Mouse (Mus musculus): ENCODE measurements at regions not wholly inside any gene's neighbourhood (a gene's known extent, or its start where the extent isn't known, plus 50 kb on each side); places are given as distances from the start of the nearest gene placed in this dataset.

DNA sequence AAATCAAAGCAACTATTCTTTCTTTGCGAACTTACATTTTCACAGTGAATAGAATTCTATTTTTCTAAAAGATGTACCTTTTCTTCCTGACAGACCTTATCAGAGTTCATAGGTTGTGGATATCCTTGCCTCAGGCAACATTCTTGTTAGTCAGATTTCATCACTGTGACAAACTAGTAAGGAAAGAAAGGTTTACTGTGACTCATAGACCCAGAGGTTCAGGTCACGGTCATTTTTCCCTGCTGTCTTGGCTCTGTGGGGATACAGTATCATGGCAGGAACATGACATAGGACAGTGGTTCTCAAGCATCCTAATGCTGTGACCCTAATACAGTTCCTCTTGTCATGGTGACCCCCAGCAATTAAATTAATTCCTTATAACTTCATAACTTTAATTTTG is 78.4 kb upstream of the Akt3 start:
- TF ChIP-seq CTCF (conservative IDR thresholded peaks at IDR 0.05; ENCODE audit: insufficient read depth, insufficient read length, low read depth, low read length): no peak
- TF ChIP-seq POLR2A (IDR thresholded peaks at IDR 0.05; ENCODE audit: low read depth, low read length): no peak

Data from kidney, adult 2 months (tissue).